Mouse (Mus musculus) cerebellum, adult 2 months (tissue): ENCODE measurements around the gene Gm20481.

Experiments
- CTCF ChIP-seq: fragments of 200-500 bp; IDR thresholded peaks from 2 replicates; pipeline ENCODE4 v1.5.1; 2011; ENCODE audit warnings: low read depth, mild to moderate bottlenecking, control low read depth, low read length, moderate library complexity, borderline replicate concordance; ENCODE audit not compliant: insufficient read depth
- POLR2A ChIP-seq: fragments of 200-500 bp; IDR thresholded peaks from 2 replicates; pipeline ENCODE4 v1.6.1; 2011; ENCODE audit warnings: low read length, control low read depth, borderline replicate concordance; ENCODE audit not compliant: insufficient read depth

- TF ChIP-seq CTCF, result no peak
- no peak for TF ChIP-seq POLR2A
Measured at GRCm38 (mm10) chr17:34922939-34923338, 46.8 kb upstream of the Gm20481 start.
